Mouse (Mus musculus) liver, postnatal 0 days (tissue): ENCODE results near the gene Mnd1.

ENCODE experiments used
- CTCF ChIP-seq: sonication (generic); IDR thresholded peaks from 2 replicates; pipeline ENCODE4 v1.5.1; 2016; ENCODE audit warnings: antibody characterized with exemption, low read depth
- EP300 ChIP-seq: IDR thresholded peaks from 2 replicates; pipeline ENCODE4 v1.6.1; 2016; ENCODE audit warnings: antibody characterized with exemption, low read depth, mild to moderate bottlenecking

GRCm38 (mm10) chr3:84065825-84066224 lies 89.8 kb downstream of the Mnd1 start:
- TF ChIP-seq CTCF (no peak), EP300 (no peak)
